Mouse (Mus musculus): ENCODE measurements around the gene Prkce. TPM values are rescaled to one million over a fixed set of nuclear protein-coding genes. Genes with fewer than 3 reads are reported as not detected.

Gene Prkce
- total and polyA plus RNA-seq, 2 experiments from 2014 or later: 91.3 to 94.3 TPM

DNA sequence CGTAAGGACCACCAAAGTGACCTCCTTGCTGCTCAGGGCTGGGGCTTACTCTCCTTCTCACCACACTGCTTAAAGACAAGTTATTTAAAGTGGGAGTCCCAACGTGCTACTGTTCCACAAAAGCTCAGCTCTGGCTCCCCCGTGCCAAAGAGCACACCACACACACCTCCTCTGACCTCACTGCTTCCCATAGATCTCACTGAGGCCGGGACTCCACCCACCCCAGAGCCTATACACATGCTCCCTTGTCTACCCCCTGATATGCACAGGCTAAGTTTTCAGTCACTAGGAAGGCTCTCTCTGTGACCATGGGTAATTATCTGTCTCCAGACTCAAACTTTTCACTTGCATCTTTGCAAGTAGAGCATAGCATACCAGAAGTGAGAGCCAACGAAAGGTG, 170.7 kb downstream of the Prkce start:
- Histone ChIP-seq H3K4me3 (ENCODE audit: low read depth, low read length) (no peak overlapping the region), H3K9ac (no peak overlapping the region), H3K4me1 (ENCODE audit: insufficient read depth) (no peaks in the 10 kb centered on the region), H3K27me3 (ENCODE audit: insufficient read depth, low read length) (no peaks in the 10 kb centered on the region), H3K36me3 (ENCODE audit: insufficient read depth) (no peaks in the 10 kb centered on the region), H3K27ac (ENCODE audit: low read depth, low read length) (no peak overlapping the region), H3K4me2 (ENCODE audit: low read depth) (no peak overlapping the region), H3K9me3 (ENCODE audit: low read length) (no peaks in the 10 kb centered on the region)
- ATAC-seq: no peak
- TF ChIP-seq CTCF (IDR thresholded peaks at IDR 0.05; ENCODE audit: low read depth): no peak
- no peak for DNase-seq
- WGBS: 77% methylated on average over 5 of the region's 5 CpGs

DNA sequence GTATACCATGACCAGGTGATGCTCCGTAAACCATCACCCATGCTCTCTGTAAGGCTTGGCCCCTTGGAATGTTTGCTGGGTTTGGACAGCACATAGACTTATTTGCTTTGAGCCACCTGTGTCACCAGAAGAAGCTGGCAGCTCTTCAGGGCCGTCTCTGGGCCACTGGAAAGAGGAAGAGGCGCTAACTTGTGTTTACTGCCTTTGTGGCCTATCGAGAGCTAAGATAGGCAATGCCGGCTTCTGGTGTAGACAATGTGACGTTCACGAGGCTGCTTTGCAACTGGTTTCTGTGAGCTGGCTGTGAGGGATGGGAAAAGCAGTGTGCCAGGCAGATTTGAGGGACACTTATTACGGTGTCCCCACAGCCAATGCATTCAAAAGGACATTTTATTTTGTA, 176.4 kb downstream of the Prkce start:
- no peak for DNase-seq
- TF ChIP-seq CTCF (IDR thresholded peaks at IDR 0.05; ENCODE audit: low read depth): no peak
- 64% methylated on average over 8 of the region's 8 CpGs for WGBS

DNA sequence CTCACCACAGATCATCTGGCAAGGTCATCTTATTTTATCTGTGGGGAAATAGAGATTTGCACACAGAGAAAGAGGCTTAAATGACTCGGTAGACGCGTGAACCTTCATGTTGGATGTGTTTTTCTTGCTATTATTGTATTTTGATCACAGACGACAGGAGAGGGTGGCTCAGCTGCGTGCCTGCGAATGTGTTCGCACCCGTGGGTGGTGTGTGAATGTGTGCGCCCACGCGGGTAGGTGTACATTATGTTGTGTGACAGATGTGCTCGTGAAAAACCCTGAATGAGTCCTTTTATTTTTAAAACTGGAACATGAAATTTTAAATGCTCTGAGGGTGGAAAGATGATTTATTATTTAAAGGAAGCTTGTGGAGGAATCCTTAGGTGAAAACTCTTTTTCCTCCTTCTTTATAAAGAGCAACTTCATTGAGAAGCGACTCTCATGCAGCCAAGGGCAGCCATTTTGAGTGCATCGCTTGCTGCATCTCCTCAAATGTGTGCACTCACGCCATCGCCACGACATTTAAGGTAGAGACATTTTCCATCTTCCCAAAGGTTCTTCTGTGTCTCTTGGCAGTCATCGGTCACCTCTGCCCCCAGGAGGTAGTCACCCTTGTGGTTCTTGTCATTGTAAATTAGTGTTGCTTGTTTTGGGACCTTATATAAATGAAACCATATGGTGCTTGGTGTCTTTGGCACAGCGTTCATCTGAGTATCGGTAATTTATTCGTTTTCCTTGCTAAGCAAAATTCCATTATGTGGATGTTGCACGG, 177.8 kb downstream of the Prkce start:
- Histone ChIP-seq H3K4me2 (ENCODE audit: low read depth) (no peak overlapping the region), H3K9ac (no peak overlapping the region), H3K36me3 (ENCODE audit: insufficient read depth) (no peaks in the 10 kb centered on the region), H3K4me3 (ENCODE audit: low read depth, low read length) (no peak overlapping the region), H3K4me1 (ENCODE audit: insufficient read depth) (peaks cover 6% of the 10 kb centered on the region), H3K27me3 (ENCODE audit: insufficient read depth, low read length) (no peaks in the 10 kb centered on the region), H3K27ac (ENCODE audit: low read depth, low read length) (peak overlapping the region; percentile 40), H3K9me3 (ENCODE audit: low read length) (no peaks in the 10 kb centered on the region)
- WGBS: 73% methylated on average over 22 of the region's 22 CpGs
- no peak for TF ChIP-seq CTCF (IDR thresholded peaks at IDR 0.05; ENCODE audit: low read depth)
- ATAC-seq: no peak
- DNase-seq: peak; percentile 41

More for the DNA sequence above, 176.4 kb downstream of the Prkce start:
- Histone ChIP-seq H3K9ac (no peak overlapping the region), H3K4me2 (ENCODE audit: low read depth) (no peak overlapping the region), H3K4me3 (ENCODE audit: low read depth, low read length) (no peak overlapping the region), H3K9me3 (ENCODE audit: low read length) (no peaks in the 10 kb centered on the region), H3K27me3 (ENCODE audit: insufficient read depth, low read length) (no peaks in the 10 kb centered on the region), H3K36me3 (ENCODE audit: insufficient read depth) (no peaks in the 10 kb centered on the region), H3K4me1 (ENCODE audit: insufficient read depth) (peaks cover 6% of the 10 kb centered on the region; the same call in 1 of the 2 replicates), H3K27ac (ENCODE audit: low read depth, low read length) (no peak overlapping the region)
- ATAC-seq: no peak; the same call in 1 of the 2 replicates

DNA sequence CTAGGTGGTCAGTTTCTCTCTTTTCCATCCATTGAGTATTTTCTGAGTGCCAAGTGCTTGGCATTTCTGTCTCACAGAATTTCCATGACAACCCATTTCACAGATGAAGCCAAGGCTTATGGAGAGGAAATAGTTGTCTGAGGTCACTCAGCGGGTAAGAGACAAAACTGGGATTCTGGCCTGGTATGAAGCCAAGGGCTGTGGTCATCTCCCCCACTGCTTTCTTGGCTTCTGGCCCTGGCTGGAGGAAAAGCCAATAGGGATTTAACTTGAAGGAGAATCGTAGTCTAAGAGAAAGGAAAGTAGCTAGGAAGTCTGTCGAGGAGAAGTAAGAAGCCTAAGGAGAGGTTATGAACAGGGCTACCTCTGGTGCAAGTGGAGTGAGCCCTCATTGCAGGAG, 182.7 kb downstream of the Prkce start:
- Histone ChIP-seq H3K4me2 (ENCODE audit: low read depth) (peak overlapping the region; percentile 4; the same call in 1 of the 2 replicates), H3K4me1 (ENCODE audit: insufficient read depth) (peaks cover 27% of the 10 kb centered on the region)
- DNase-seq: no peak

DNA sequence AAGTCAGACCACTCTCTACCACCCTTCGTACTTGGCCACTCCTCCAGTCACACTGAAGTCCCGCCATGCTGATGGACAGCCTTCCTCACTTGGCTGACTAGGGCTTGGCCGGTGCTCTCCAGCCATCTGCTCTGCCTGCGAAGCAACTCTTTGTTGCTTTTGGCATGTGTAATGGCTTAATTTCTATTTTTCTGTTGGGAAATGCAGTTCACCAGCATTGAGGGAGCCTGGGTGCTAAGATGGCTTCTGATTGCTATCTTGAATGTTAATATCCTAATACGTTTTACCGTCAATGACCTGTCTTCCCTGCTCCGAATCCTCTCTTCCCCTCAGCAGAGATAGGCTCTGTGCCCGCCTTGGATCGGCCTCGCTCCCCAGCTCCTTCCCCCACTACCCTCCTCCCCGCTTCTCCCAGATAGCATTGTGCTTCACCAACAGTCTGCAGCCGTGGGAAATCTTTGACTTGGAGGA, 183.2 kb downstream of the Prkce start:
- 23% methylated on average over 12 of the region's 12 CpGs for WGBS
- no peak for TF ChIP-seq CTCF (IDR thresholded peaks at IDR 0.05; ENCODE audit: low read depth)
- no peak overlapping the region for H3K4me3 ChIP-seq (ENCODE audit: low read depth, low read length)
- peak overlapping the region; percentile 4; the same call in 1 of the 2 replicates for H3K4me2 ChIP-seq (ENCODE audit: low read depth)
- ATAC-seq: peak; percentile 48
- DNase-seq: peak; percentile 33
- H3K9me3 ChIP-seq (ENCODE audit: low read length): no peaks in the 10 kb centered on the region
- peak overlapping the region; percentile 58 for H3K27ac ChIP-seq (ENCODE audit: low read depth, low read length)
- no peaks in the 10 kb centered on the region for H3K27me3 ChIP-seq (ENCODE audit: insufficient read depth, low read length)
- H3K9ac ChIP-seq: no peak overlapping the region
- peaks cover 25% of the 10 kb centered on the region for H3K4me1 ChIP-seq (ENCODE audit: insufficient read depth)
- H3K36me3 ChIP-seq (ENCODE audit: insufficient read depth): no peaks in the 10 kb centered on the region

More for the DNA sequence above, 182.7 kb downstream of the Prkce start:
- no peak for TF ChIP-seq CTCF (IDR thresholded peaks at IDR 0.05; ENCODE audit: low read depth)
- ATAC-seq: no peak
- Histone ChIP-seq H3K27me3 (ENCODE audit: insufficient read depth, low read length) (no peaks in the 10 kb centered on the region), H3K4me3 (ENCODE audit: low read depth, low read length) (no peak overlapping the region), H3K9me3 (ENCODE audit: low read length) (no peaks in the 10 kb centered on the region), H3K27ac (ENCODE audit: low read depth, low read length) (peak overlapping the region; percentile 58; the same call in 1 of the 2 replicates), H3K36me3 (ENCODE audit: insufficient read depth) (no peaks in the 10 kb centered on the region), H3K9ac (no peak overlapping the region)
- WGBS: 65% methylated on average over 3 of the region's 3 CpGs

DNA sequence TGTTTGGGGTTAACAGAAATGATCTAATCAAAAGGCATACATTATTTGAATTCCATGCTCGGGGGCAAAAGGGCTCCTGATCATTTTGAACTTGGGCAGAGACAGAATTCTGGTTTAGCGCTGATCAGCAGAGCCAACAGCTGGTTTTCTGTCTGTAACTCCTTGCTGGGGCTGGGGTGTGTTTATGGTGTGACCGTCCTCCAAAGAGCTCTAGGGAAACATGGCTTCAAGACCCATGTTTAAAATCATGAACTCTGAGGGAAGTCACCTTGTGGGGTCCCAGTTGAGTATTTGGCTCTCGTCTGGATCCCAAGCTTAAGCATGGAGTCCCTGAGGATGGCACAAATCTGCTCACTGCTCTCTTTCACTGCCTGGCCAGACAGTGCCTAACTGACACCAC, 183.7 kb downstream of the Prkce start:
- DNase-seq: no peak
- Histone ChIP-seq H3K9ac (no peak overlapping the region), H3K4me2 (ENCODE audit: low read depth) (no peak overlapping the region), H3K4me3 (ENCODE audit: low read depth, low read length) (no peak overlapping the region), H3K4me1 (ENCODE audit: insufficient read depth) (peaks cover 26% of the 10 kb centered on the region), H3K9me3 (ENCODE audit: low read length) (no peaks in the 10 kb centered on the region), H3K36me3 (ENCODE audit: insufficient read depth) (no peaks in the 10 kb centered on the region), H3K27me3 (ENCODE audit: insufficient read depth, low read length) (no peaks in the 10 kb centered on the region), H3K27ac (ENCODE audit: low read depth, low read length) (peak overlapping the region; percentile 58)
- TF ChIP-seq CTCF (IDR thresholded peaks at IDR 0.05; ENCODE audit: low read depth): no peak
- WGBS: 65% methylated on average over 4 of the region's 4 CpGs
- no peak for ATAC-seq

Measured in forebrain, postnatal 0 days (tissue).